Mouse (Mus musculus): ENCODE measurements around the gene Raly.

DNA sequence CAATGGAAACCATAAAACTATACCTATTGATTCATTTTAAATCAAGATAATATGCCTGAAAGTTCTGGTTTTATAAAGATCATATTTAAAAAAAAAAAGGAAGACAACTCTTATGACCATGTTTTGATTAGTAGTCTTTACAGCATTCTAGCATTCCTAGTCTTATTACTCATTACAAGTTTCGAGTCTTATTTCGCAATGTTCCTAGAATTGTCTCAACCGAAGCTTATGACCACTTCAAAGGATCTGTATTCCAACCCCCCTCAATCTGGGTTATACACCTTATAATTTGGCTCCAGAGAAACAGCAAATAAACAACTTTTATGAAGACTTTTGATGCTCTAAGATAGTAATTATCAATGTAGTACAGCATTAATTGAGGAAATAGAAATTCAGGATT is 111.2 kb downstream of the Raly start:
- TF ChIP-seq CTCF (IDR thresholded peaks at IDR 0.05; ENCODE audit: control insufficient read depth, insufficient read depth, low read length) (no peak), POLR2A (IDR thresholded peaks at IDR 0.05; ENCODE audit: borderline replicate concordance, control insufficient read depth, low read depth, low read length) (no peak)

Measured in bone marrow, adult 2 months (tissue).